Mouse (Mus musculus): ENCODE data around the gene Slco3a1. TPM values are rescaled to one million over a fixed set of nuclear protein-coding genes. Genes with fewer than 3 reads are reported as not detected.

Slco3a1 gene
- total RNA-seq, 2 experiments from 2014 or later = 23.5 to 24.4 TPM

DNA sequence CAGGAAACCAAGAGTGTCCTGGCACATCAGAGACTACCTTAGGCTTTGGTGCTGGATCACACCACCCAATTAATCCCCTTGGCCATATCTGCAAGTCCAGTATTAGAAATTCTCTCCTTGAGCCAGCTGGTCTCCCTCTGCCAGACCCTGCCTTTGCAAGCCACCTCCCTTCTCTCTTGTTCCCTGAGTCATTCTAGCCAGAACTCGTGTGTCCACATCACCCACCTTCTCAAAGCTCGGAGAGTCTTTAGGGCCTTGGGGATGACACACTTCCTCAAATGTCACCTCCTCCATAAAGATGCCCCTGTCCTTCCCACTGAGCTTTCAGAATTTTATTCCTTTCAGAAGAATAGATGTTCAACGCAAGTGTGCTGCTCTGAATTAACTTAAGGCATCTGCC is 172.3 kb downstream of the Slco3a1 start:
- no peak for DNase-seq

DNA sequence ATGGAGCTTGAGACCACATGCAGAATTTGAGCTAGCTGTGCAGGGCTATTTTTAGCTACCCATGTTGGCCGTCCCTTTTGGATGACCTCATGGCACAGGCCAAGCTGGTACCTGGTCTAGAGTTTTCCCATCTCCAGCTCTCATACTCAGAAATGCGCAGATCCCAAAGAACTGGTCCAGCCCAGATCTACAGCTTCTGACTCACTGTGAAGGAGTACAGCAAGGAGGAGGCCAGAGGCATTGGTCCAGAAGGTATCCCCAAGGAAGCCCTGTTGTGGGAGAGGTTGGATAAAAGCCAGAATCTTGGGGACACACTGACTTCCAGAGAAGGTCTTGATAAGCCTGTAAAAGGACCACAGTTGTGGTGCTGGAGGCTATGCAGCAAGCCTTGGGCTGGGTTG is 172.7 kb downstream of the Slco3a1 start:
- peak; percentile 34 for DNase-seq

DNA sequence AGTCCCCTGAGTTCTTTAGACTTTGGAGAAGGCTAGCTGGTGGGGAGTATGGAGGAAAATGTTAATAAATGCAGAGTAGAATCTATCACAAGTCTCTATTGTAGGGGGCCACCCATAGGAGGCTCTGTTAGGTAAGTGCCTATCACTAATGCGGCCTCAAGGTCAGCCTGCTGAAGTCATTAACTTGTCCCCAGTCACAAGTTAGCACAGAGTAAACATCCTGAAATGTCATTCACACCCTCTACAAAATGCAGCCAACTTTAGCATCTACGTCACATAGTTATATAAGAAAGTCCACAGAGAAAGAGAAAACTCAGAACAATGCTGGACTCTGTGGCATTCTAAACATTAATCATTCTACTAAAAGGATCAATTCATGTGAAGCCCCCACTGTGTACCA is 173.5 kb downstream of the Slco3a1 start:
- DNase-seq = no peak

DNA sequence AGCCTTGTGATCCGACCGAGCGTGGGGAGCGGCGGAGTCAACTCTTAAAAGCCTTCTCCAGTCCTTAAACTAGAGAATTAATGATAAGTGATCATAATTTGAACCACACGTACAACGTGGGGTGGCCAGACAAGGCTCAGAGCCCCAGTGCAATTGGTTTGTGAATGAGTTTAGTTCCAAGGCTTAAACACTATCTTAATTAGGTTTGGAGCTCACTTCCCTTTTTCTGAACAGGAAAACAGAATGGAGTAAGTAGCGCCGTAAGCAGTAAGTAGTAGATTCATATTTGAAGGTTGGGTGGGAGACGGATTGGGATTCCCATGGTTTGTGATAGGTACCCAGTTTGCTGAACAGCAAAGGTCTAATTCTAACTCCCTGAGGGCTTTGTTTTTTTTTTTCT is 176.7 kb downstream of the Slco3a1 start:
- DNase-seq = no peak

DNA sequence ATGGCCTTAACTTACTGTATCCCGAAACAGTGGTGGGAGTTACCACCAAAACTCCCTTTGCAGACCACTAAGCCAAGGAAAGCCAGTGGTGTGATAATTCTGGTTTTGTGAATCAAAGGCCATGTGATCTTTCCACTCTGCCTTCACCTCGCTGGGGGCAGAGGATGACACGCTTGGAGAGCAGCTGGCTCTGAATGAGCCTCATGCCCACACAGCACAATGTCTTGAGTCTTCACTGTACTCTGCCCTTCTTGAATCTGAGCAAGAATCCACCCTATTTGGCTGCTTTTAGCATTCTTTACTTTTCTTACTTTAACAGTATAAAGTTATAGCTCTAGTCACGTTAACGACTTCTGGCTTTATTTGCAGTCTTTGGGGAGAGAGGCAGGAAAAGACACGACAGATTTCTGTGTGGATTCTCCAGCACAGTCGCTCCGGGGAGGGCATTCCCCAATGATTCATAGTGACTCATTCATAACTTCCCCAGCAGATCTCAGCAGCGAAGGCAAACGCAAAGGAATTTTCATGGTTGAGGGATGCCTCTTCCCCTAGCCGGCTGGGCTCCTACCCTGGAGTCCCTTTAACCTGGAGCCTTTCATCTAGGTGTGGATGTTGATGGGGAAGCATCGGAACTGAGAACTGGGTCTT is 178.1 kb downstream of the Slco3a1 start:
- no peak for DNase-seq

DNA sequence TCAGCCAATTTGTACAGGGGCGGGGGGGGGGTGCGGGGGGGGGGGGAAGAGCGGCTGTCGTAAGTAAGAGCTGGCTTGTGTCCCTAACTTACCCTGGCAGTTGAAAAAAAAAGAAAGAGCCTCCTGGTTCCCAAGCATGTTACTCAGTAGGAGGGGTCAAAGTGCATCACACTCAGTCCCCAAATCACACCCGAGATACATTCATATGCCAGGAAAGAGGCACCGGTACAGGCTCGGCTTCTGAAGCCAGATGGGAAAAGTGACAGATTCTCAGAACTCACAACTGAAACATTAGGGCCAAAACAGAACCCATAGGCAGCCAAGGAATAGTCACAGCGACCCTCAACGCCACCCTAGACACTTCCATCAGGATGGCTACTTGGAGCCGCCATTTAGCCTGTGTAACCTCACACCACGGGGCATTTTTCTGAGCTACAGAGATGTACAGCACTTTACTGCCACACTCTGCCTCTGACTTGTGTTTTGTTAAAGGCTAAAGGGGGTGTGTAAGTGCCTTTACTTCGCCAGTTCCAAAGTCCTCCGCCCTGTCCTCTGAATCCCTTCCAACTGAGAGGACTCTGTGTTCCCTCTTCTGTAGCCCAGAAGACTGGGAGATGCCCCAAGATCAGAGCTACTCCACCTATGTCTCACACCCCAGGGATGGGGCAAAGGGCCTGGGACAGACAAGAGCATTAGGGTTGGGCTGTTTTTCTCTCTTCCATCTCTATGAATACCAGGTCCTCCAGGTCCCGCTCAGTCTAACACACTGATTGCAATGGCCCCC is 179.2 kb downstream of the Slco3a1 start:
- no peak for DNase-seq

DNA sequence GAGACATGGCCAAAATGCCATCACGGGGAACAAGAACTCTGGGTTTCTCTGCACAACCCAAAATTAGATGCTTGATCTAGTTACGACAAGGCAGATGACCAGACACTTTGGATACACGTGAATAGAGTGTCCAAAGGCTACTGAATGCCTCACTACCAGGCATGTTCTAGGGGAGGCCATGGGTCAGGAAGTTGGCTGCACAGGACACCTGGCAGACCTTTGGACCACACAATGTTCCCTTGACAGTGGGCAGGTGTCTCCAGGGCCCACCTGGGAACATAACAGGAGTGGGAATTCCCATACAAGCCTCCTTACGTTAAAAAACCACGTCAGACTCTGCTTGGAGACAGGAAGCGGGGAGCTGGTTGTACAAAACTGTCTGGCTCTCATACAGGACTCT is 181.5 kb downstream of the Slco3a1 start:
- no peak for DNase-seq

DNA sequence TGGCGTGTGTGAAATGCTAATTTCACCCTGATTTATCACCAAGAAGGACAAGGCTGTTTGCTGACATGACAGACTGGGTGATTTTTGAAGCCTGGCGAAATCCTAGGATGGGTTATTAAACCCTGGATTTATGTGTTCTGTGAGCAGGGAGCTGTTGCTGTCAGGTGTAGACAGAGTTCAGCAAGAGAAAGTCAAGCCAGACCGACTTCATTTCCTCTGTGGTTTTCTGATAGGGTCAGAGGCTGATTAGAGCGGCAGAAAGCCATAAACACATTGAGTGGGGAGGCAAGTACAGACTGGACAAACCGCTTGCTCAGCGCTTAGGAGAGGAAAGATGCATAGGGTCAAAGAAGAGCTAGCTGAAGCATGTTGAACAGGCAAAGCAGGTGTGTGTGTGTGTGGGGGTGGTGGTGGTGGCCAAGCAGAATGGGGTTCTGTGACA is 182.4 kb downstream of the Slco3a1 start:
- no peak for DNase-seq

DNA sequence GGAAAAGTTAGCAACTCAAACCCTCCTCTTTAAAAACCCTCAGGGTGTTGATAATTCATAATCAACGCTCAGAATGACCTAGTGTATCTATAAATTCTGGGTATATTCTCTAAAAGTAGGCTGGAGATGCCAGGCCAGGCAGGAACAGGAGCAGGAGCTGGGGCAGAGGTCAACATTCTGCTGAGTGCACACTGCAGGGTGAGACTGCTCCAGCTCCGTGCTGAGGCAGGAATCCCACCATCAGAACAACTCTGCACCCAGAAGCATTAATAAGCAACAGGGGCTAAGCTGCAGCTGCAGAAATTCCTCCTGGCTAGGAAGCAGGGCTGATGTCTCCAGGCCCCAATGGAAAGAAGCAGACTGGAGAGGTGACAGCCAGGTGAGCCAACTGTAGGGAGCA is 182.9 kb downstream of the Slco3a1 start:
- no peak for DNase-seq

DNA sequence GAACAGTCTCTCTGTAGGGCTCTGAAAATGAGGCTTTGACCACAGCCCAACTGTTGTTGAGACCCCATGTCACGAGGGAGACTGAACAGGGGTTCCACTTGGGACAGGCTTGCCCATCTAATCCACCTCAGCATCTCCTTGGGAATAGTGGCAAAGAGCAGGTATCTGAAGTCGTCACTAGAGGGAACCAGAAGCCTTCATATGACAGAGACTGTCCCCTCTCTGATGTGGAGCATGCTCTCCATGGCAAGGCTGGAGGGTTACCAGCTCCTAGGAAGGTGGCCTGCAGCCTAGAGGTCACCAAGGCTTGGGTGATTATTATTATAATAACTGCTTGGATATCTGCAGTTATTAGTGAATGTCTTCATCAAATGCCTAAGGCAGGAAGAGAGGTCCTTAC is 183.4 kb downstream of the Slco3a1 start:
- no peak for DNase-seq

DNA sequence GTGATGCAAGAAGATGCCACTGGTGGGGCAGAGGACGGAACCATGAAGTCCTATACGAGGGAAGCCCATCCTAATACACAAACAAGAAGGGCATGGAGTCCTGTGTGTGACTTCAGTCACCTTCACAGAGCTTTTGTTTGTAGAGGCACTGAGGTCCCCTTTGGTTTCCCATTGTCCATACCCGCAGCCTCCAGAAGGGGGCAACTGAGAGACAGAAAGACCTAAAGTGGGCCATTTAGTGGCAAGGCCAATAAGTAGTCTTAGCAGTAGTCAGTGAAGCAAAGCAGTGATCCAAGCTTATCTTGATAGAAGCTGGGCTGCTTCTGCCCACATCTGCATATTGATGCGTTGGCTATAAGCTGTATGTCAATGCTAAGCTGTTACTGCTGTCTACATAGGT is 184.9 kb downstream of the Slco3a1 start:
- peak; percentile 37 for DNase-seq

DNA sequence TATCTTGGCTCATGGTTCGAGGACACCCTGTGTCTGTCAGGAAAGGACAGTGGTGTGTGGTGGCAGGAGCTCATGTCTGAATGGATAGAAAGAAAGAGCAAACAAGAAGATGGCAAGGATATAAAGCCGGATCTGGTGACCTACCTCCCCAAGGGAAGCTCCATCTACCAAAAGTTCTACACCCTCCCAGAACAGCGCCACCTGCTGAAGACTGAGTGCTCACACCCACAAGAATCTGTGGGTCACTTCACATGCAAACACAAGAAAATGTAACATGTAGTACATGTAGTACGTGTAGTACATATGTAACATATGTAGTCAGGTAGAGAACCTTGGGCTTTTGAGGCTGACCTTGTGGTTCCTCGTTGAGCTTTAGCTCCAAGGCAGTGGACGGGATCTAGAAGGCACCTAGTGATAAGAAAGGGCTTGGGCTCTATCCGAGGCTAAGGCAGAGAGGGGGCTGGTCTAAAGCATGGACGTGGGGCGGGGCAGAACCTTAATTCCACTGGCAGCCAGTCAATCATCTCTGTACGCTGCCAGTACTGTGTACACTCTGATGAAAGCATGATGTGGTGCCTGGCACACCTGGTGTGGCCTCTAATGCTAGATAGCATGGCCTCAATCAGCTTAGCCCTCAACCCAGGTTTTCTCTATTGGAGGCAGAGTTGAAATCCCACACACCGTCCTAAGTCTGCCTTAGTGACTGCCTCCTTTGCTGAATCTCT is 186.2 kb downstream of the Slco3a1 start:
- no peak for DNase-seq

DNA sequence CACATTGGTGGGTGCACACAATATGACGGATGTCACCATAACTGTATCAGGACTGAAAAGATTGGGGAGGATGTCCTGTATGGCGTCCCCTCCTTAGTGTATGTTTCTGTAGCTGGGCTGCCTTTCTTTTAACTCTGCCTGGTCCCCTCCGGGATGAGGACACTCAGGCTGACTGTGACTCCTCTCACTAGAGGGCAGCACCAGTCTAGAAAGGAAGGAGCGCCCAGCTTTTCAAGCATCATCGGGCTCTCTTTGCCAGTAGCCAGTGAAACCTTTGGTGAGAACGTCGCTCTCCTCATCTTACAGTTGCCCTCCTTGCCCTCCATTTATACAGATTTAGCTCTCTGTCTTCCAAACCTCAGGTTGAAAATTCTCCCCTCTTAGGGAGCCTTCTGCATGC is 187.2 kb downstream of the Slco3a1 start:
- peak; percentile 48 for DNase-seq

DNA sequence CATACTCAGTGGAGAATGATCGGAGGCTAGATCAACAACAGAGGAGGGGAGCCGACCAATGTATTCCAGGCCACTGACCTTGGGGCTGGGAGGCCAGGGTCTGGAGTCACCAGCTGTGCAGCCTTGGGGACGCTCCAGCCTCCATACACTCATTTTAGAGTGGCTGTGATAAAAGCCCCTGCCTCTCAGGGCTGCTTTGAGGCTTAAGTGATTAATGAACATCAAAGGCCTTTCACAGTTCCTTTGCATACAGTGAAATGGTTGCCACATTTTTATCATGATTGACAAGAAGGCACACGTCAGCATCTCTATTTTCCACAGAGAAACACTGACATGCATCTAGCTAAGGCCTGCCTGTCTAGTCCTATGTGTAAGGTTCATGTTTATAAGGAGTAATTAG is 189.0 kb downstream of the Slco3a1 start:
- no peak for DNase-seq

DNA sequence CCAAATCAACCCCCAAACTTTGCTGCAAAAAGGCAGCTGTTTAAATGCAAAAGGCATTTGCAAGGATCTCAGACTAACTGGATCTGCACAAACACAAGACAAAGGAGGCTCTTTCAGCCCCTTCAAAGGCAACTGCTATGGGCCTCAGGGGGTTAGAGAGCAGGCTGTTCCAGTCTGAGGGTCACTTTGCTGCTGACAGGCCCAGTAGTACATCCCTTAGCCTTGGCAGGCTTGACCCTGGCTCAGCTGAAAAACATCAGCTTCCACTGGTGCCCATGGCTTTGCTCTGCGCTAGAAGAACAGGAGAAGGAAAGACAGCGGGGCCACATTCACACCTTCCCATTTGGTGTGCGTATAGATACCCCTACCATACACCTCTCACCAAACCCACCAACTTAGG is 189.6 kb downstream of the Slco3a1 start:
- DNase-seq = no peak

DNA sequence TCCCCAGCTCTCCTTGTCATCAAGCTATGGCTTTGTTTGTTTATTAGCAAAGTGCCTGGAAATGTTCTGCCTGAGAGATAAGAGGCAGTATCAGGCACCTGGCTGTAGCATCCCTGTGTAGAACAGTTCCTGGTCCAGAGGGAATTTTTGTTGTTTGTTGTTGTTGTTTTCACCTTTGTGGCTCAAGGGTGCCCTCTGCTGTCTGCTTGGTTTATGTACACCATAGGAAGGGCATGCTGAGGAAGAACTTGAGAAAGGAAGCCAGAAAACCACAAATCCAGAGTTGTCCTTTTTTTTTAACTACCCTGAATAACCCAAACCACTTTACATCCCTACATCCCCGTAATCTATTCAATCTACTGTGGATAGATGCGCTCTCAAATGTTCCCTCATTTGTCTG is 191.1 kb downstream of the Slco3a1 start:
- DNase-seq = no peak

DNA sequence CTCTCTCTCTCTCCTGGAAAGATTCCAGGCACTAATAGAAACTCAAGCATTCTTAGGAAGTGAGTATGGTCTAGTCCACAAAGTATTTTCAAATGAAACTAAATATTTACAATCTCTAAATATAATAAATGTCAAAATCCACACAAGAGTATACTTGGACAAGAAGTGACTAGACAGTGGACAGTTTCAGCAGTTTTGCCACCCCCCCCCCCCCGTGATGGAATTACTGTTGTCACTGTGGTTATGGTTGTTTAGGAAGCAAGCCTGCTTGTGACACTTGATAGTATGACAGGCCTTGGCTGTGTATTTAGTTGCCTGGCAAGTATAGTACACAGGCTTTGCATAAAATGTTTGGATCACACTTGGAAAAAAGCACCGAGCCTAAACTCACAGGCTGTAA is 192.9 kb downstream of the Slco3a1 start:
- DNase-seq = no peak

DNA sequence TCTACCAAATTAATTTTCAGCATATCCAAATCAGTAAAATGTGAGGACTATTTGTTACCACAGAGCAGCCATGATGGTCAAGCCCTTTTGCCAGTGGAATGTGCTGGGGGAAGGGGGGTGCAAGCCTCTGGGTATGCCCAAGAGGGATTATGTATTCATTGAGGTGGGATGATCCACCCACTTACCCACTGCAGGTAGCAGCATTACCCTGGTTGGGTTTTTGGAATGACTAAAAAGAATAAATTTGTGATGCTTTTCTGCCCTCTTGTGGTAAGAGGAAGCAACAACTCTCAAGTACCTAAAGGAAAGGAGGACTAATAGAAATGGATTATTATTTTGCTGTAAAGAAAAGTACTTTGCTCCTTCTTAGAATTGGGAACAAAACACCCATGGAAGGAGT is 197.6 kb downstream of the Slco3a1 start:
- no peak for DNase-seq

DNA sequence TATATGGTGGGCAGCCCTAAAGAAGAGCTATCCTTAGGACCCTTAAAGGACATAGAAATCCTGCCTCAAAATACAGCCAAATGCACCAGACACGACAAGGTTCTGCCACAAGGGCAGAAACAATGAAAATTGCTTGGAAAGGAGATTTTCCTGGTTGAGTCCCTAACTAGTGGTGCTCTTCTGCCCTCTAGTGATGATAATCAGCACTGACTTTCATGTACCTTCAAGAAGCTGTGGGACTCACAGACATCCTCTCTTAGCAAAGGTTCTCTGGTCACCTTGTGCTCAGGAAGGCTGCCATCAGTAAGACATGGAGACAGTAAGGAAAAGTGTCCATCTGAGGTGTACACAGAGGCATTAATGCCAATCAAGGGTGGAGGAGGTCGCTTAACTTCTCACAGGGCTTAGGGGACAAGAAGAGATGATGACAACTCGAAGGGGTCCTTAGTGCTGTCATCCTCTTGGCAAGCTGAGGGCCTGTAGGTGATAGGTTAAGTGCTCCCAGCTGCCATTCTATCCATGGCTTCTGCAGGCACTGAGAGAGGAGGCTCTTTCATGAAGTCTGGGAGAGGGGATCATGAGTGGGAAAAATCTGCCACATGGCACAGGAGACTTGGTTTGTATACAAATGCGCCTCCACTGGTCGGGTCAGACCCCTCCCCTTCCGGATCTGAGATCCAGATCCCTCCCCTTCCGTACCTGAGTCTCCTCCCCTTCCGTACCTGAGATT is 199.9 kb downstream of the Slco3a1 start:
- no peak for DNase-seq

DNA sequence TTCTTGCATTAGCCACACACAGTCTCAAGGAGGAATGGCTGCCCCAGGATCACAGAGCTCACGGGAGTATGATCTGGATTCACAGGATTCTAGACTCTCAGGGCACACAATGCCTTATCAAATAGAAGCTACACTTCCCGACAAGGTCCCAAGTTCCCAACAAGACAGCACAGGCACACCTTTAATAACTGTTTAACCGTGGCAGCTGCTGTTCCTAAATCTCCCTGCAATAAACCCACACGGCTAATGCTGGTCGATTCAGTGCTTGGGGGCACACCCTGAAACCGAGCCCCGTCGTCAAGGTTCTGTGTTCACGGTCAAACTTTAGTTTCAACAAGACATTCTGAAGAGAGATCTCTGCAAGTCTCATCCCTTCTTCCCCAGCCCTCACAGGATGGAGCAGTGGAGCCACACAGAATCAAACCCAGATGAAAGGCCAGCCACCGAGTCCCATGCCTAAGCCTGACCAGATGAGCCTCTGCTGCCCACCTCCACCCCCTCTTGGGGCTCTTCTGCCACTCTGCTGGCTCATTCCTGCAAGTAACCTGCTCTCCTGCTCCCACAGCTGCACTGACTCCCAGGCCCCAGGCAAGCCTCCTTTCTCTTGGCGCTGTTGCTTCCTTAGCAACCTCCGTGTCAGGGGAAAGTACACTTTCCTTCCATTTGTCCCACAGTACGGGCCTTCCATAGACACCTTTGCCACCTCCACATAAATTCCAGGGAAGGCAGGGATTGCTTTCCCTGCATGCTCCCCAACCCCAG is 200.7 kb downstream of the Slco3a1 start:
- DNase-seq = no peak

DNA sequence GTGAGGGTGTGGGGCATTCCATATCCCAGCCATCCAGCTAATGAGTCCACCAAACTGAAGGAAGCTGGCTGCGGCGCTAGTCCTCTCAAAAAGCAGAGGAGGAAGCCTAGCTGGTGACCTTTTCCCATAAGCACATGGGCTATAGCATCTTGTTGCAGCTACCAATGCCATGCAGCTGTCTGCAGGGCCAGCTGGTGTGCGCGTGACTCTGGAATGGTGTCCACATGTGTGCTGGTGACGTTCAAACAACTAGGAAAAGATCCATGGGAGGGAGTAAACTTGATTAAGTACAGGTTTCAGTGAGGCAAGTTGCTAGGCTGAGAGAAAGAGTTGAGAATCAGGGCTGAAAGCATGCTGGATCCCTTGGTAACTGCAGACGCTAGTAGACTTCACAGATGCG is 201.3 kb downstream of the Slco3a1 start:
- no peak for DNase-seq

DNA sequence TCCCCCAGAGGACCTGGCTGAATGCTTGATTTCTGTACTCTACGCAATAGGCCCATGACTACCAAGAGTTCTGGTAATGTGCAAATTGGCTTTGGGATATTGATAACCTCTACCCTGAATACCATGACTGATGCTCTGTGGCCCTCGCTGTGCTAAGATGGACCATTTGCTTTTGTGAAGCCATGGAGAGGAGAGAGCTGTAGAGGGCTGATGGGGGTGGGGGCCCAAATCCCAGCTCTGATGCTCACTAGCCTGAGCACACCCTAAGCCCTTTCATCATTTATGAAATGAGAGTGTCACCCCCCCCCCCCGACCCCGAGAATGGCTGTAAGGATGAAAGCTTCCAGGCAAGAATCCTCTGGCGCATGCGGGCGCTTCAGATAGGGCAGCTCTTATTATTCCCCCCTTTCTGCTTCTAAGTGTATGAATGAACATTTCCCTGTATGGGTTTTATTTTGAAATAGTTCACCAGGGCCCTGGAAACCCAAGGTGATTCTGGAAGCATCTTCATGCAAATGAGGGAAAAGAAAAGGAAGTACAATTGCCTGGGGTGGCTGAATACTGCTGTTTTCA is 206.2 kb downstream of the Slco3a1 start:
- no peak for DNase-seq
